Mouse (Mus musculus) right cerebral cortex, adult 2 months (tissue): ENCODE data around the gene Ankrd65.
A peak's percentile ranks its signal among the peaks of the same experiment; 100 is the strongest.
"Not testable (repeated sequence)": the region's sequence is repeated elsewhere in the genome, so short reads cannot be mapped to it uniquely, and the experiment has no call there.

Source experiments
- DNase-seq, 2 experiments: peaks; one replicate each; pipeline ENCODE4 v3.0.0; 2021 to 2022; ENCODE audit warnings: low spot score in 2 of 2

Gene Ankrd65

GRCm38 (mm10) chr4:155774971-155775740, 15.1 kb upstream of the Ankrd65 start:
- peak in 1 of 2 experiments; percentile 47 for DNase-seq

- no peak for DNase-seq
These were observed 14.4 kb upstream of the Ankrd65 start for GRCm38 (mm10) chr4:155775855-155776254.

GRCm38 (mm10) chr4:155776704-155777335, 13.4 kb upstream of the Ankrd65 start:
- peak; percentile 58 to 62 for DNase-seq

GRCm38 (mm10) chr4:155777816-155778215, 12.4 kb upstream of the Ankrd65 start:
- no peak for DNase-seq

GRCm38 (mm10) chr4:155779498-155779897, 10.7 kb upstream of the Ankrd65 start:
- DNase-seq, result no peak

DNA sequence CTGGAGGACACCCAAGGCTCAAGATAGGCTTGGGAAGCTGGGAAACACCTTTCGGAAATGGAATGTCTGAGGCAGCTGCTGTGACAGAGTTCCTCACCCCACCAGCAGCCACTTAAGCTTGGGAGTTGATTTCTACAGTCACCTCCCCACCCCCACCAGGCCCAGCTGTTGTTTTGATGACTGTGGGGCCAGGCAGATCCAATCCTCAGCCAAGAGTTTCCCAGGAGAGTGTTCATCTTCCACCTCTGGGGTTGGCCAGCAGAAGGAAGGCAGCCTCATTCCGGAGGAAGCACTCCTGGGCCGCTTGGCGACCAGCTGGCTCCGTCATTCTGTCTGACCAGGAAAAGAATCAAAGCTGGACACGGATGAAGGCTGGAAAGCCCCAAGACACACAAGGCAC, 9.3 kb upstream of the Ankrd65 start:
- no peak for DNase-seq

DNA sequence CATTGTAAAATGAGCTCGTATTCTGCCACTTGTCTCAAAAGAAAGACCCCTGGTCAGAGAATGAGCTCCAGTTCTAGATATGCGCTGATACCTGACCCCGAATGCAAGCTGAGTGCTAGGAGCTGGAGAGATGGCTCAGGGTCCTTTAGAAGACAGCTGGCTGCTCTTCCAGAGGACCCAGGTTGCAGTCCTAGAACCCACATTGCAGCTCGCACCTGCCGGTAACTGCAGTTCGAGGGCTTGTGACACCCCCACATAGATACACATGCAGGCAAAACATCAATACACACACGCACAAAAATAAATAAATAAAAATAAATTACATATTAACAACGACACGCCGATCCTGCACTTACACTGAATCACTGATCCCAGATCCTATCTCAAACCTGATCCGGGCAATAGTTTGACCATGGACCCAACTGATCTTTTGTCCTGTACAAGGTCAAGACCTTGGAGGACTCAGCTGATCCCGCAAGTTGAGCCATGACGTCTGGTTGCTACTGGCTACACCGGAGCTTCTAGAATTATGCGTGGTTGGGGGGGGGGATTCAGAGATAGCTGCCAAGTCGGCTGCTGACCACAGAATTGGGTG, 6.7 kb upstream of the Ankrd65 start:
- DNase-seq, result no peak

DNA sequence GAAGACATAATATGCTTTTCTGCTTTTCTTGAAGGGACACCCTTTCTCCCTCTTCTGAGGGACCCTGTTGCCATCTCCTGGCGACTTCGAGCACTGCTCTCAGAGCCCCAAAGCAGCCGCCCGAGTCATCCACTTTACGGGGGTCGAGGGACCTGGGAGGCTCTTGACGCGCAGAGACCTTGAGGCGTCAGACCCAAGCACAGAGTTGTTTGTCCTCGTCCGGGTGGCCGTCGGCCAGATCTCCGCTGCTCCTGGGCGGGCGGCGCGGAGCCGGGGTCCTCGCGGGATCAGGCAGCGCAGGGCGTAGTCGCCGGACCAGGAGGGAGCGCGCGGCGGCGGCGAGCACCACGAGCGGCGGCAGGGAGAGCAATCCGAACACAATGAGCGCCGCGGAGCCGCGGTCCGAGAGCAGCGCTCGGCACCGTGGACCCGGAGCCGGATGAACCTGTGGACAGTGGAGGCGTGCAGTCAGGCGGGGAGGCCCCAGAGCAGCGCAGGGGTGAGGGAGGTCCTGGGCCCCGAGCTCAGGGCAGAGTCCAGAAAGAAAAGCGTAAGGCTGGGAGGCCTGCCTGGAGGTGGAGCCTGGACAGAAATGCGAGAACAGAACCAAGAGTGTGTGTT, 6.0 kb upstream of the Ankrd65 start:
- DNase-seq, result peak; percentile 76 to 85

- no peak for DNase-seq
These were observed 5.0 kb upstream of the Ankrd65 start for GRCm38 (mm10) chr4:155785246-155785645.

GRCm38 (mm10) chr4:155785819-155786218, 4.4 kb upstream of the Ankrd65 start, which contains the start of gene Tmem88b:
Gene Tmem88b (minus strand): TSS chr4:155785874.
- no peak for DNase-seq

DNA sequence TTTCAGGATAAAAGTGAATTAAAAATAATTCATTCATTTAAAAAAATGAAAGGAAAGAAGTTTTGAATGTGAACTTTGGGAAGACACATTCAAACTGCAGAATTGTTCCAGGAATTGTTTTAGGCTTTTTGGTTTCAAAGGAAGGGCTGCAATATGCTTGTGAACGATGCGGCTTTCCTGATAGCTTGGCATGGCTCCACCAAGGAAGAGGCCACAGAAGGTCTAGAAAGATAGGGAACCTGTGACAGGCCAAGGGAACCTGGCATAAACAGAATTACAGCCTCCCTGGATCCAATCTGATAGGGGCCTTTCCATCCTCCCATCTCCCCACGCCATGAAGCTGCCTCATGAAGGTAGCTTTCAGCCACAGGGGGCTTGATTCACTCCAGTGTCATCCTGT, 1.9 kb upstream of the Ankrd65 start:
- DNase-seq, result no peak

- not testable (repeated sequence) for DNase-seq
These were observed 1.4 kb upstream of the Ankrd65 start for GRCm38 (mm10) chr4:155788833-155789232.

GRCm38 (mm10) chr4:155790650-155791161, 467 bp downstream of the Ankrd65 start:
- no peak for DNase-seq

DNA sequence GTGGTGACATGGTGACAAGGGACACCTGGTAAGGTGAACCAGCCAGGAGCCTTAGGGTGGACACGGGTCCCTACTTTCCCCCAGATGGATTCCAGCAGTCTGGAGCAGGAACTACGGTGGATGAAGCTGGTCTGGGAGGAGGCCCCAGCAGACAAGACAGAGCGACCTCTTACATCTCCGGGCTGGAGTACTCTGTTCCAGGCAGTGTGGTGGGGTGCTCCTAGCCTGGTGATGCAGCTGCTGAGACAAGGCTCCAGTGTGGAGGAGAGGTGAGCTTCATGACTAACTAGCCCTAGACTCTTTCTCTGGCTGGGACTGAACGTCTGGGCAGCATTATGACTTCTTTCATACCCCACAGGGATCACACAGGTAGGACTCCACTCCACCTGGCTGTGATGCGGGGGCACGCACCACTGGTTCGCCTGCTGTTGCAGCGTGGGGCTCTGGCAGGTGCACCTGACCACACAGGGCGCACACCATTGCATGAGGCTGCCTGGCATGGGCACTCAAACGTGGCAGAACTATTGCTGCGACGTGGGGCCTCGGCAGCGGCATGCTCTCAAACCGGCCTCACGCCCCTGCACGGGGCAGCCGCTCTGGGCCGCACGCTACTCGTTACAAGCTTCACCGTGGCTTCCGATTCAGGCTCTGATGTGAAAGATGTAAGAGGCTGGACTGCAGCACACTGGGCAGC, 1.1 kb downstream of the Ankrd65 start:
- DNase-seq, result no peak

- no peak for DNase-seq
These were observed 3.5 kb downstream of the Ankrd65 start for GRCm38 (mm10) chr4:155793730-155794129.

DNA sequence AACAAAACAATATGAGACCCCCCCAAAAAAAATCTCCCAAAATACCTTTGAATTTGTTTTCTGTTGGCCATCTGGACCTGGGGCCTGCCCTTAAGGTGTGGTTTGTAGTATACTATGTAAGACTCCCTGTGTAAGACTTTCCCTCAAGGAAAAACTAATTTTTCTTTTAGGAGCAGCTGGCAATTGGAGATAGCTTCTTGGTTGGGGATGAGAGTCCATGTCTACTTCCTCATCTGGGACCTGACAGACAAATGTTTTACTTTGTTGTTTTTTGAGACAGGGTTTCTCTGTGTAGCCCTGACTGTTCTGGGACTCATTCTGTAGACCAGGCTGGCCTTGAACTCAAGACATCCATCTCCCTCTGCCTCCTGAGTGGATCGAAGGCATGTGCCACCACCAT, 11.8 kb downstream of the Ankrd65 start:
- no peak for DNase-seq

- no peak for DNase-seq
These were observed 12.6 kb downstream of the Ankrd65 start, which contains the start of gene Mrpl20 for GRCm38 (mm10) chr4:155802741-155803339. Gene Mrpl20 (plus strand): TSS chr4:155802878.

- DNase-seq, result peak; percentile 95 to 97
These were observed 13.3 kb downstream of the Ankrd65 start for GRCm38 (mm10) chr4:155803340-155804041.

GRCm38 (mm10) chr4:155807841-155808240, 17.6 kb downstream of the Ankrd65 start:
- no peak for DNase-seq

- DNase-seq, result peak; percentile 91 to 93
These were observed 21.9 kb downstream of the Ankrd65 start, which contains the start of gene Ccnl2 for GRCm38 (mm10) chr4:155811929-155812664. Gene Ccnl2 (plus strand): TSS chr4:155812489.
